Mouse (Mus musculus): ENCODE results near the gene Arf6.

DNA sequence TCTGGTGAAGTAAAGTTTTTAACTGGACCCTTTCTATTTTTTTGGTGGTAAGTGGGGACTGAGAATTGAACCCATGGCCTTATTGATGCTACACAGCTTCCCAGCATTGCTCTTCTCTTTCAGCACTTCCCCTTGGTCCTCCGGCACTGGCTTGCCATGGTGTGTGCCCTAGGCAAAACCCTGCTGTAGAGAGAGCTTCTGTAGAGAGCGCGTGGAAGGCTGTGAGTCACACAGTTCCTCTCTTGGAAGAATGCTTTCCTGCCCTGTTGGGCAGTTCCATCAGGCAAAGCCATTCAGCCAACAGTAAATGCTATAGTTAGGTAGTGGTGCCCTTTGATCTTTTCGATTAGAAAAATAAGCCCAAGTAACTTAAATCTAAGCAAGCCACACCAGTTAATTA lies 47.7 kb downstream of the Arf6 start:
- TF ChIP-seq CTCF (IDR thresholded peaks at IDR 0.05; ENCODE audit: extremely low read depth, insufficient read length, insufficient replicate concordance, low read depth, low read length) (no peak), POLR2A (IDR thresholded peaks at IDR 0.05; ENCODE audit: low read depth, low read length) (no peak)
